Mouse (Mus musculus) embryo, embryonic 11.5 days (tissue): ENCODE data around the gene Thoc3.

Experiments used
- DNase-seq: peaks from one replicate; pipeline ENCODE4 v3.0.0-alpha.2; 2012; ENCODE audit warnings: low read depth, low spot score

Gene Thoc3

GRCm38 (mm10) chr13:54443693-54444092 is 25.0 kb downstream of the Thoc3 start:
- no peak for DNase-seq

GRCm38 (mm10) chr13:54439912-54440311 is 28.7 kb downstream of the Thoc3 start:
- DNase-seq, result no peak

DNA sequence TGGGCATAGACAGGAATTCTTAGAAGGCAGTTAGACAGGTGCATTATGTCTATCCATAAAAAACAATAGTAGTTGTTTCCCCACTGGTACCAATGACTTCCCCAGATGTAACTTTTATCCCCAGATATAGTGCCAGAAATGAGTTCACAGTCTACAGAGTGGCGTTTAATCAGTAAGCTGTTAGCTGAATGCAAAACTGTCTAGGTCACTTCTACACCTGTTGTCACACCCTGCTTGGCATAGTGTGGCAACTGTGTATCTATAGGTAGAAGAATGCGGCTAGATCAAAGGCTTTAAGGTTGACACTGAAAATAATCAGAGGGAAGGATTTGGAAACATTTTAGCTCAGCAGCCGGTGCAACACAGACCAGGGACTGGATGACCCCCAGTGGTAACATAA is 29.8 kb downstream of the Thoc3 start:
- DNase-seq, result no peak

DNA sequence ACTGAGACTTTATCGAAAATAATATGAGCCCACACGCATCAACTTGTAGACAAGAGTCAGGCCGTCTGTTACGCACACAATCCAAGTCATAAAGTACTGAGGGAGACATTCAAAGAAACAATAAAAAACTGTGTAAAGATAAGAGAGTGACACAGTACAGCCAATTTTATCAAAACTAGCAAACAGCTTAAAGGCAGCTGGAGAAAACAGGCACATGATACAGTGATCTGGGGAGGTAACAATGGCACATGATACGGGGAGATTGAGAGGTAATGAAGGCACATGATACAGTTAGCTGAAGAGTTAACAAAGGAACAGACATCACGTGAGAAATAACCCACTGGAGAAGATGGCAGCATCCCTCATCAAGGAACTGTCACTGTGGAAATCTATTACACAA is 31.6 kb downstream of the Thoc3 start:
- no peak for DNase-seq

- DNase-seq, result no peak
Measured at GRCm38 (mm10) chr13:54436666-54437065, 32.0 kb downstream of the Thoc3 start.

GRCm38 (mm10) chr13:54431161-54431560 is 37.5 kb downstream of the Thoc3 start:
- no peak for DNase-seq

GRCm38 (mm10) chr13:54430051-54430450 is 38.6 kb downstream of the Thoc3 start:
- DNase-seq, result no peak

DNA sequence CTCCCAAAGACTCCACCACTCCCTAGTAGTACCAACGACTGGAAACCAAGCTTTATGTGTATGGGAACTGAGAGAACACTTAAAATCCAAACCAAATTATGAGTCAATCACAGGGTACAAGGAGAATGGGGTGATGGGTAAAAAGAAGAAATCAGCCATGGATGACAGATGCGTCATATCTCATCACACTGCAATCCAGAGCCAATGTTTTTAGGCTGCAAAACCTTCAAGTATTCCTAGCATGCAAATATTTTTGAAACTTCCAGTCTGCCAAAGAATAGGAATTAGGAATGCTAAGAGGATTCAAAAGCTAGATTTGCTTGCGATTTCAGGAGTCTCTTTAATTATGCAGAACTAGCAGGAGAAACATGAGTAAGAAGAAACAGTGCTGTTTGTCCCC is 39.9 kb downstream of the Thoc3 start:
- DNase-seq, result no peak

DNA sequence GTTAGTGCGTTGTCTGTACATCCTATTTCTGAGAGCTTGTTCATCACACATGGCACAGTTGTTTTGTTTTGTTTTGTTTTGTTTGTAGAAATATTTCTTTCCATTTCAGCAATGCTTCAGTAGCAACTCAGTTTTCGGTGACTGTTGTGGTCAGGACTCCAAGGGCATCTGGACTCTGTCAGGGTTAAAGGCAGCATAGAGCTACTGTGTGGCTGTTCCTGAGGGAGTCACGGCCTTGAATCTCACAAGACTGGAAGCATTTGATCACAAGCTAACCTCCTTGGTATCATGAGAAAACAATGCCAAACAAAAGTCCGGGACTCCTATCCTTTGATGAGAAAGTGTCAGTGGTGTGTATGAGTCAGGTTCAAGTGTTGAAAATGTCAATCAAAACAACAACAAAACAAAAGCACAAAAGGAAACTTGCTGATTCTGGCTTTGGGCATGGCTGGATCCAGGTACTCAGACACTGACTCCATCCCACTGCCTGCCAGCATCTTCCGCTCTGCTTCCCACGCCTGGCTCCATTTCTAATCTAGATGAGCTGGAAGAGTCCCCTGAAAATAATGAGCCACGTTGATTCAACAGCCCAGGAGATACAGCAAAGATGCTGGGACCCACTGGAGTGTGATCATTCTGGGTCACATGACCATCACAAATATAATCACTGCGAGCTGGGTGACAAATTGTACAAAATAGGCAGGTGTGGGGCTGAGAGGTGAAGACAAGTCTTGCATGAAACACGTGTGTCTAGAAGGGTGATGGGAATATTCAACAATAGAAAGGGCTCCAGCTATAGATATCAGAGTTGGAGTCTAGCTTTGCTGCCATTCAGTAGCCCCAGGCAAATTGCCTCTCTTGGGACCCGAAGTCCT is 41.6 kb downstream of the Thoc3 start:
- DNase-seq, result no peak

DNA sequence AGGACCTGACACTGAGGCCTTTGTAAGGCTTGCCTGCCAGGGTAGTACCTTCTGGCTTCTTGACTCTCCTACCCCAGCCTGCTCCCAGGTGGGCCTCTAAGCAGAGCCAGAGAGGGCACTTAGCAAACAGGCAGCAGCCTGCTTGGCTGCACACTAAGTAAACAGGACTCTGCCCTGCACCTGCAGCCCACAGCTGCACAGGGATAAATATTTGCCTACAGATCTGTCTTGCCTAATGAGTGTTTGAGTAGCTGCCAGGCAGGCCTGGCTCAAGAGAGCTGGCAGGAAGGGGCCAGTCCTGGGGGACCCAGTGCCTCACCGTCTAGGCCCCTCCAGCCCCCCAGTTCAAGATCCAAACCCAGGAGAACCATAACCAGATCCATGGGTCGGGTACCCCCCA is 43.4 kb downstream of the Thoc3 start:
- no peak for DNase-seq

DNA sequence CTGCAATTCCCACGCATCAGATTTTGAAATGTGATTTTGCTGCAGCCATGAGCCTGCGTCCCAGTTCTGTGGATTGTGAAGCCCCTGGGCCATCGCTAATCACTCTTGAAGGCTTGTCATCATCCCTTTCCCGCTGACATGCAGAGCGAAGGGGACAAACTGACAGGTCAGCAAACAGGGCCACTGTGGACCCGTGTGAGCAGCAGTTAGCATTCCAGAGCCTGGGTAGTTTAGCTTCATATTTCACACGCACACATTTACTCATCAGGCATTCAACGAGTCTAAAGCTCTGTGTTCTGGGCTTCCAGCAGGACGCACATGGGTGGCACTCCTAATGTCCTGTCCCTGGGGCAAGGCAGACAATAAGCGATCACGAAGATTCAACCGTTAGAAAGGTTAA is 48.4 kb downstream of the Thoc3 start:
- DNase-seq, result no peak

GRCm38 (mm10) chr13:54418781-54419327 is 49.8 kb downstream of the Thoc3 start:
- DNase-seq, result no peak

GRCm38 (mm10) chr13:54415059-54415458 is 53.6 kb downstream of the Thoc3 start:
- no peak for DNase-seq

DNA sequence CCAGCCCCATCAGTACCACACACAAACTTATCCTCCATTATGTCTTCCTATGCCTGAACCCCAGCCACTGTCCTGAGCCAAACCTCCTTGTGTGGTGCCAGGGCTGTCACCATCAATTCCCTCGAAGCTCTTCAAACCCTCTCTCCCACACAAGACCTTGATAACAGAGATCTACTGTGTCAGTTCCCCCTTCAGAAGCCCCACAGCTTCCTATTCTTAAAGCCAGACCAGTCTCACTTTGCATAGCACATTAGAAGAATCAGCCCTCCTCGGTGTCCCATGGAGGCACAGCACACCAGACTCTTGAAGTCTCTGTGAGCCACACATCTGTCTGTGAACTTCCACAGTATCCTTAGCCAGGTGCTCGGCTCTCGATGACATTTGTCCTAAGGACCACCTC is 55.9 kb downstream of the Thoc3 start:
- no peak for DNase-seq

GRCm38 (mm10) chr13:54412236-54412635 is 56.4 kb downstream of the Thoc3 start:
- no peak for DNase-seq

DNA sequence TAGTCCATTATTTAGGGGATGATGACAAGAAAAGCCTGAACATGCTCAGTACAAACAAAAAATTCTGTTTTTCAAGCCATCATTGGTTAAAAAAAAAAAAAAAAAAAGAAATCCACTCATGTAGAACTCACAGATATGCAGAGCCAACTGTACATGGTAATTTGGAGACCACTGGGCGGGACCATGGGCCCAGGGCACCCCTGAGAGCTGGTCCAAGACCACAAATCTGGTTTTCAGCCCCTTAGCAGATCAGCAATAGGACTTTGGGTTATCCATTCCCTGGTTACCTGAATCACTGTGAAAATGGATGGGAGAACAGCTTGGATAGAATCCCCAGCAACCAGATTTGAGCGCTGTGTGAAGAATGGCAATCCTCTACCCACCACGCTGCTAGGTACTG is 57.0 kb downstream of the Thoc3 start:
- no peak for DNase-seq
